Mouse (Mus musculus) thymus, postnatal 4 days (tissue): ENCODE measurements around the gene Bean1.

Source experiments
- DNase-seq: peaks from one replicate; pipeline ENCODE4 v3.0.0; 2021

Bean1 gene

GRCm38 (mm10) chr8:104172420-104172819 lies 2.2 kb downstream of the Bean1 start:
- DNase-seq = no peak

- no peak for DNase-seq
Measured at GRCm38 (mm10) chr8:104175848-104176527, 5.7 kb downstream of the Bean1 start.

GRCm38 (mm10) chr8:104177054-104177453 lies 6.8 kb downstream of the Bean1 start:
- no peak for DNase-seq

GRCm38 (mm10) chr8:104184905-104185304 lies 14.7 kb downstream of the Bean1 start:
- DNase-seq = no peak

GRCm38 (mm10) chr8:104186827-104187226 lies 16.6 kb downstream of the Bean1 start:
- no peak for DNase-seq

- DNase-seq = no peak
Measured at GRCm38 (mm10) chr8:104187622-104188021, 17.4 kb downstream of the Bean1 start.

GRCm38 (mm10) chr8:104188459-104188858 lies 18.2 kb downstream of the Bean1 start:
- DNase-seq = no peak

- no peak for DNase-seq
Measured at GRCm38 (mm10) chr8:104190777-104191468, 20.7 kb downstream of the Bean1 start.

- DNase-seq = peak; percentile 65
Measured at GRCm38 (mm10) chr8:104191496-104191895, 21.3 kb downstream of the Bean1 start.

GRCm38 (mm10) chr8:104199802-104200201 lies 29.6 kb downstream of the Bean1 start:
- DNase-seq = no peak

- DNase-seq = no peak
Measured at GRCm38 (mm10) chr8:104201622-104202021, 31.4 kb downstream of the Bean1 start.

GRCm38 (mm10) chr8:104202320-104202719 lies 32.1 kb downstream of the Bean1 start:
- no peak for DNase-seq

GRCm38 (mm10) chr8:104205292-104205691 lies 35.0 kb downstream of the Bean1 start:
- DNase-seq = no peak

GRCm38 (mm10) chr8:104217601-104218000 lies 47.4 kb downstream of the Bean1 start:
- no peak for DNase-seq

GRCm38 (mm10) chr8:104219079-104219478 lies 48.8 kb downstream of the Bean1 start:
- DNase-seq = peak; percentile 88

GRCm38 (mm10) chr8:104219806-104220205 lies 49.6 kb downstream of the Bean1 start:
- DNase-seq = peak; percentile 85

GRCm38 (mm10) chr8:104227048-104227447 lies 56.8 kb downstream of the Bean1 start:
- no peak for DNase-seq

GRCm38 (mm10) chr8:104230377-104230776 lies 60.1 kb downstream of the Bean1 start:
- DNase-seq = no peak

GRCm38 (mm10) chr8:104232039-104232438 lies 61.8 kb downstream of the Bean1 start:
- DNase-seq = no peak

GRCm38 (mm10) chr8:104232919-104233318 lies 62.7 kb downstream of the Bean1 start:
- no peak for DNase-seq

- no peak for DNase-seq
Measured at GRCm38 (mm10) chr8:104234573-104234972, 64.3 kb downstream of the Bean1 start.

GRCm38 (mm10) chr8:104239418-104239861 lies 69.2 kb downstream of the Bean1 start:
- peak; percentile 46 for DNase-seq

- DNase-seq = no peak
Measured at GRCm38 (mm10) chr8:104242038-104242644, 71.9 kb downstream of the Bean1 start.

- no peak for DNase-seq
Measured at GRCm38 (mm10) chr8:104246621-104247020, 76.4 kb downstream of the Bean1 start.
